Mouse (Mus musculus): Measurements from ENCODE around the gene Slc25a13. TPM values are rescaled to one million over a fixed set of nuclear protein-coding genes. Genes with fewer than 3 reads are reported as not detected.

The Slc25a13 gene
- polyA plus RNA-seq, 1 experiment from 2014 or later = 16.8 TPM

- WGBS (ENCODE audit: missing documents) = 90% methylated on average over 4 of the region's 4 CpGs
- Histone ChIP-seq H3K36me3 (ENCODE audit: inconsistent target) (no peaks in the 10 kb centered on the region), H3K4me3 (ENCODE audit: inconsistent target) (no peak overlapping the region), H3K27ac (no peak overlapping the region), H3K79me2 (ENCODE audit: inconsistent target) (no peaks in the 10 kb centered on the region)
Measured at GRCm38 (mm10) chr6:6134935-6135334, 82.0 kb downstream of the Slc25a13 start.

GRCm38 (mm10) chr6:6133556-6134050 lies 83.4 kb downstream of the Slc25a13 start:
- H3K79me2 ChIP-seq (ENCODE audit: inconsistent target) = no peaks in the 10 kb centered on the region
- no peak overlapping the region for H3K4me3 ChIP-seq (ENCODE audit: inconsistent target)
- no peak overlapping the region for H3K27ac ChIP-seq
- WGBS (ENCODE audit: missing documents) = 92% methylated on average over 8 of the region's 8 CpGs
- no peaks in the 10 kb centered on the region for H3K36me3 ChIP-seq (ENCODE audit: inconsistent target)

GRCm38 (mm10) chr6:6132047-6132446 lies 84.9 kb downstream of the Slc25a13 start:
- Histone ChIP-seq H3K79me2 (ENCODE audit: inconsistent target) (no peaks in the 10 kb centered on the region), H3K27ac (no peak overlapping the region), H3K36me3 (ENCODE audit: inconsistent target) (no peaks in the 10 kb centered on the region), H3K4me3 (ENCODE audit: inconsistent target) (no peak overlapping the region)
- 40% methylated on average over 5 of the region's 5 CpGs for WGBS (ENCODE audit: missing documents)

DNA sequence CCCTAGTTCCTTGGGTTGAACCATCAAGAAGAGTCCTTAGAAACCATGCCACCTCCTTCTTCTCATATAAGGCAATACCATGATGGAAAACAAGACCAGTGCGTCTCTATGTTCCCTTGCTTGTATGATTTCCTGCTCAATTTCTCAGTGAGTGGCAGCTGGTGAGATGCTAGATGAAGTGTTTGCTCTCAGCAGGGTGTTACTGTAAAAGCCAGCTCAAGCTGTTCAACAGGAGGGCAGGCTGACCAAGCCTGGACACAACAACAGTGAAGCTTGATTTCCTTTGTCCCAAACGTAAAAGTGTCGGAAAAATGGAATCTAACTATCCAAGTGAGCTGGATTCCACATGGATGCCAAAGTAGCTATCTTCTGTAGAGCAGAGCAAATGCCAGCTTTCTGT lies 91.4 kb downstream of the Slc25a13 start:
- Histone ChIP-seq H3K4me3 (ENCODE audit: inconsistent target) (no peak overlapping the region), H3K27ac (no peak overlapping the region), H3K36me3 (ENCODE audit: inconsistent target) (no peaks in the 10 kb centered on the region), H3K79me2 (ENCODE audit: inconsistent target) (no peaks in the 10 kb centered on the region)
- WGBS (ENCODE audit: missing documents) = 95% methylated on average over 3 of the region's 3 CpGs

- 97% methylated on average over 5 of the region's 5 CpGs for WGBS (ENCODE audit: missing documents)
Measured at GRCm38 (mm10) chr6:6121904-6122303, 95.1 kb downstream of the Slc25a13 start.

DNA sequence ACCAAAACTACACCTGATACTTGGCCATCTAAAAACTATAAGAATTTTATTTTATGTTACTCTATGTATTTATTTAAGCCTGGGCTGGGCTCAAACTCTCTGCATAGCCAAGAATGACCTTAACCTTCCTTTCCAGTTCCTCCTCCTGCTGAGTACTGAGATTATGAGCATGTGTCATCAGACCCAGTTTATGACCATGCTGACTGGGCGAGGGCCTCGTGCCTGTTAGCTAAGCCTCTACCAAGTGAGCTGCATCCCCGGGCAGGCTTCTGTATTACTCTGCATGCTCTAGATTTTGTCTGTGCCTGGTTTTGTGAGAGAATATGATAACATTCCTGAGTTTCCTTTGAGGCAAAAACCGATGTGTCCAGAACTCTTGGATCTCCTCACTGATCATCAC lies 96.1 kb downstream of the Slc25a13 start:
- 74% methylated on average over 4 of the region's 4 CpGs for WGBS (ENCODE audit: missing documents)
- Histone ChIP-seq H3K36me3 (ENCODE audit: inconsistent target) (no peaks in the 10 kb centered on the region), H3K79me2 (ENCODE audit: inconsistent target) (no peaks in the 10 kb centered on the region), H3K27ac (peak overlapping the region; percentile 95), H3K4me3 (ENCODE audit: inconsistent target) (no peak overlapping the region)

More at GRCm38 (mm10) chr6:6121904-6122303, 95.1 kb downstream of the Slc25a13 start:
- Histone ChIP-seq H3K79me2 (ENCODE audit: inconsistent target) (no peaks in the 10 kb centered on the region), H3K36me3 (ENCODE audit: inconsistent target) (no peaks in the 10 kb centered on the region), H3K4me3 (ENCODE audit: inconsistent target) (no peak overlapping the region), H3K27ac (peak overlapping the region; percentile 95)

DNA sequence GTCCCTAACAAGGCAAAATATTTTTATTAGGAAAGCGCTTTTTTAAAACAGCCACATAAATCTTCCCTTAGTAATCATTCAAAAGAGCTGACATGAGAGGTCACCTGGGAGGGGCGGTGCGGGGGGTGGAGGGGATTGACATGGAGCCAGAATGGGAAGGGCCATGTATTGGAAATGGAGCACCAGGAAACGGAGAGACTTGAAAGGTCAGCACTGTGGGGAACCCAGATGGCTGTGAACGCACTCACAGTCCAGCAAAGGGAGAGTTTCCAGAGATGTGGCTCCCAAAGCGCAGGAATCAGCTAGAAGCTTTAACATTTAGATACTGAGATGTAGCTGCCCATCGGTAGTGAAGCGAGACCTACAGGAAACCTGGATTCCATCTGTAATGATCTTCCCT lies 101.2 kb downstream of the Slc25a13 start:
- Histone ChIP-seq H3K4me3 (ENCODE audit: inconsistent target) (no peak overlapping the region), H3K27ac (peak overlapping the region; percentile 78), H3K79me2 (ENCODE audit: inconsistent target) (no peaks in the 10 kb centered on the region), H3K36me3 (ENCODE audit: inconsistent target) (no peaks in the 10 kb centered on the region)
- 98% methylated on average over 8 of the region's 8 CpGs for WGBS (ENCODE audit: missing documents)

- WGBS (ENCODE audit: missing documents) = 95% methylated on average over 7 of the region's 7 CpGs
- H3K36me3 ChIP-seq (ENCODE audit: inconsistent target) = no peaks in the 10 kb centered on the region
- no peak overlapping the region for H3K4me3 ChIP-seq (ENCODE audit: inconsistent target)
- no peaks in the 10 kb centered on the region for H3K79me2 ChIP-seq (ENCODE audit: inconsistent target)
- H3K27ac ChIP-seq = no peak overlapping the region
Measured at GRCm38 (mm10) chr6:6113776-6114175, 103.2 kb downstream of the Slc25a13 start.

- Histone ChIP-seq H3K36me3 (ENCODE audit: inconsistent target) (no peaks in the 10 kb centered on the region), H3K4me3 (ENCODE audit: inconsistent target) (no peak overlapping the region), H3K79me2 (ENCODE audit: inconsistent target) (no peaks in the 10 kb centered on the region), H3K27ac (peak overlapping the region; percentile 22)
- 82% methylated on average over 10 of the region's 10 CpGs for whole genome bisulfite sequencing (ENCODE audit: missing documents)
Measured at GRCm38 (mm10) chr6:6112767-6113528, 104.0 kb downstream of the Slc25a13 start.

- Histone ChIP-seq H3K4me3 (ENCODE audit: inconsistent target) (no peak overlapping the region), H3K79me2 (ENCODE audit: inconsistent target) (no peaks in the 10 kb centered on the region), H3K27ac (no peak overlapping the region), H3K36me3 (ENCODE audit: inconsistent target) (no peaks in the 10 kb centered on the region)
- 85% methylated on average over 5 of the region's 5 CpGs for WGBS (ENCODE audit: missing documents)
Measured at GRCm38 (mm10) chr6:6107419-6107966, 109.5 kb downstream of the Slc25a13 start.

DNA sequence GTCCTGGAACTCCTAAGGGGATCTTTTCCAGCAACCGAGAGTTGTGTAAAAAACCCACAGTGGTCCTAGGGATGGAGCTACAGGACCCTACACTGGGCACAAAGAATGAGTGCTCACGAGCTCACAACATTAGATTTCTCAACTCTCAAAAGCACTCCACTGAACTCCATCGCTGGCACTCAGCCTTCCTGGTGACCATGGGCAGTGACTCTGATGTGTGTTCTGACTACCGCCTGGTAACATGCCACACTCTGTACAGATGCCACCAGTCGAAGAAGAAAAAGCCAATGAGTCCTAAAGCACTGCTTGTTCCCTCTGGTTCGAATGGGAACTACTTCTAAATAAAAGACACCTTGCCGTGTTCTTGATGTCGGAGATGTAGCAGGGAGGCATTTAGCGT lies 111.4 kb downstream of the Slc25a13 start:
- no peak overlapping the region for H3K27ac ChIP-seq
- H3K4me3 ChIP-seq (ENCODE audit: inconsistent target) = no peak overlapping the region
- no peaks in the 10 kb centered on the region for H3K79me2 ChIP-seq (ENCODE audit: inconsistent target)
- no peaks in the 10 kb centered on the region for H3K36me3 ChIP-seq (ENCODE audit: inconsistent target)
- WGBS (ENCODE audit: missing documents) = 91% methylated on average over 9 of the region's 9 CpGs

- Histone ChIP-seq H3K36me3 (ENCODE audit: inconsistent target) (no peaks in the 10 kb centered on the region), H3K79me2 (ENCODE audit: inconsistent target) (no peaks in the 10 kb centered on the region)
- WGBS (ENCODE audit: missing documents) = 87% methylated on average over 2 of the region's 2 CpGs
Measured at GRCm38 (mm10) chr6:6103469-6103868, 113.5 kb downstream of the Slc25a13 start.

DNA sequence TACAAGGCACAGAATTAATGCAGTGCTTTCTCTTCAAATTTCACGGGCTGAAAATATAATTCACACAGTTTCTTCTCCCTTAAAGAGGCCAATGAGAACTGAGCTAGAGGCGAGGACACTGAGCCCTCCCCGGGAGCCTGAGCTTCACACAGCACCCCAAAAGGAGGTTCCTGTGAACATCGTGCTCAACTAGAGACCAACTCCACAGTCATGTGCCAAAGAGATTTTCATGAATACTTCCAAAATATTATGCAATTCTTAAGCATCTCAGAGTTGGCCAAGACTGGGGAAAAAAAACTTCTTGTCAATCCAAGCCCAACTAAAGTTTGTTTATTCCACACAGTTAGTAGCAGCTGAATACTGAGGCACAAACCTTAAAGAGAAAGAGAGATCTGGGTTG lies 115.4 kb downstream of the Slc25a13 start:
- Histone ChIP-seq H3K36me3 (ENCODE audit: inconsistent target) (no peaks in the 10 kb centered on the region), H3K79me2 (ENCODE audit: inconsistent target) (no peaks in the 10 kb centered on the region), H3K27ac (no peak overlapping the region), H3K4me3 (ENCODE audit: inconsistent target) (no peak overlapping the region)
- WGBS (ENCODE audit: missing documents) = 95% methylated on average over 4 of the region's 4 CpGs

More at GRCm38 (mm10) chr6:6103469-6103868, 113.5 kb downstream of the Slc25a13 start:
- Histone ChIP-seq H3K4me3 (ENCODE audit: inconsistent target) (no peak overlapping the region), H3K27ac (no peak overlapping the region)

- Histone ChIP-seq H3K36me3 (ENCODE audit: inconsistent target) (no peaks in the 10 kb centered on the region), H3K4me3 (ENCODE audit: inconsistent target) (no peak overlapping the region), H3K27ac (no peak overlapping the region), H3K79me2 (ENCODE audit: inconsistent target) (no peaks in the 10 kb centered on the region)
- WGBS (ENCODE audit: missing documents) = 94% methylated on average over 8 of the region's 9 CpGs
Measured at GRCm38 (mm10) chr6:6100892-6101480, 116.0 kb downstream of the Slc25a13 start.

GRCm38 (mm10) chr6:6093978-6094377 lies 123.0 kb downstream of the Slc25a13 start:
- WGBS (ENCODE audit: missing documents) = 94% methylated on average over 3 of the region's 3 CpGs
- no peak overlapping the region for H3K27ac ChIP-seq
- H3K36me3 ChIP-seq (ENCODE audit: inconsistent target) = no peaks in the 10 kb centered on the region; the same call in 1 of the 2 replicates
- H3K79me2 ChIP-seq (ENCODE audit: inconsistent target) = no peaks in the 10 kb centered on the region
- no peak overlapping the region for H3K4me3 ChIP-seq (ENCODE audit: inconsistent target)

Data from macrophage (primary cell).